Mouse (Mus musculus): ENCODE data around the gene Stk17b. TPM values are rescaled to one million over a fixed set of nuclear protein-coding genes. Genes with fewer than 3 reads are reported as not detected.
"Not testable (repeated sequence)": the region's sequence is repeated elsewhere in the genome, so short reads cannot be mapped to it uniquely, and the experiment has no call there.

The Stk17b gene
- polyA plus RNA-seq, 1 experiment from 2014 or later = 10.4 TPM

GRCm38 (mm10) chr1:53776176-53776905 lies 8.7 kb downstream of the Stk17b start:
- no peaks in the 10 kb centered on the region for H3K9me3 ChIP-seq
- no peak overlapping the region for H3K4me3 ChIP-seq
- no peak overlapping the region for H3K9ac ChIP-seq (replicated peaks)
- H3K27me3 ChIP-seq = no peaks in the 10 kb centered on the region
- no peak for ATAC-seq (ENCODE audit: low FRiP score, low read depth)
- no peaks in the 10 kb centered on the region for H3K4me1 ChIP-seq
- WGBS = 96% methylated on average over 7 of the region's 7 CpGs
- H3K27ac ChIP-seq (replicated peaks) = no peak overlapping the region
- H3K36me3 ChIP-seq = no peaks in the 10 kb centered on the region
- H3K4me2 ChIP-seq (replicated peaks) = no peak overlapping the region

GRCm38 (mm10) chr1:53775545-53775944 lies 9.5 kb downstream of the Stk17b start:
- WGBS = 89% methylated on average over 2 of the region's 2 CpGs
- no peak overlapping the region for H3K9ac ChIP-seq (replicated peaks)
- no peak overlapping the region for H3K4me3 ChIP-seq
- H3K4me2 ChIP-seq (replicated peaks) = no peak overlapping the region
- no peaks in the 10 kb centered on the region for H3K4me1 ChIP-seq
- ATAC-seq (ENCODE audit: low FRiP score, low read depth) = no peak
- no peaks in the 10 kb centered on the region for H3K9me3 ChIP-seq
- H3K27me3 ChIP-seq = no peaks in the 10 kb centered on the region
- no peaks in the 10 kb centered on the region for H3K36me3 ChIP-seq
- H3K27ac ChIP-seq (replicated peaks) = no peak overlapping the region

DNA sequence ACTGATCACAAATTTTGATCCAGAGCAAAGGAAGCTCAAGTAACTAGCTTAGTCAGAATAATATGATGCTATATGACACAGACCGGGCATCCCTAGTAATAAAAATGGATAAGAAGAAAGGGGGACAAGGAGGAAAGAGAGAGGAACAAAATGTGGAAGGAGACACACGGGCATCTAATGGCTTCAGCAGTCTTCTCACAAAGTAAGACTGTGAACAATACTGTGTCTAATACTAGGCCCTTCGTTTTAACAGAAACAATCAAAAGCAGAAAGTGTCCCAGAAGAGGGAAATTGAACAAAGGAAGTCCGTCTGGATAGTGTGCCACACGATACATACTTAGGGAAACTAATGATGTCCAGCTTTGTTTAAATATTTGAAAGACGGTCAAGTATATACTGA lies 10.0 kb downstream of the Stk17b start:
- H3K4me2 ChIP-seq (replicated peaks) = no peak overlapping the region
- H3K4me1 ChIP-seq = no peaks in the 10 kb centered on the region
- H3K27ac ChIP-seq (replicated peaks) = no peak overlapping the region
- H3K27me3 ChIP-seq = no peaks in the 10 kb centered on the region
- 87% methylated on average over 6 of the region's 6 CpGs for WGBS
- no peak overlapping the region for H3K9ac ChIP-seq (replicated peaks)
- no peaks in the 10 kb centered on the region for H3K9me3 ChIP-seq
- no peaks in the 10 kb centered on the region for H3K36me3 ChIP-seq
- ATAC-seq (ENCODE audit: low FRiP score, low read depth) = no peak
- H3K4me3 ChIP-seq = no peak overlapping the region

- H3K4me1 ChIP-seq = no peaks in the 10 kb centered on the region
- no peak for ATAC-seq (ENCODE audit: low FRiP score, low read depth)
- 86% methylated on average over 3 of the region's 3 CpGs for WGBS
- no peaks in the 10 kb centered on the region for H3K27me3 ChIP-seq
- no peaks in the 10 kb centered on the region for H3K9me3 ChIP-seq
- H3K36me3 ChIP-seq = no peaks in the 10 kb centered on the region
- no peak overlapping the region for H3K4me3 ChIP-seq
- H3K27ac ChIP-seq (replicated peaks) = no peak overlapping the region
- no peak overlapping the region for H3K4me2 ChIP-seq (replicated peaks)
- H3K9ac ChIP-seq (replicated peaks) = no peak overlapping the region
Observed at GRCm38 (mm10) chr1:53774571-53774970, 10.5 kb downstream of the Stk17b start.

DNA sequence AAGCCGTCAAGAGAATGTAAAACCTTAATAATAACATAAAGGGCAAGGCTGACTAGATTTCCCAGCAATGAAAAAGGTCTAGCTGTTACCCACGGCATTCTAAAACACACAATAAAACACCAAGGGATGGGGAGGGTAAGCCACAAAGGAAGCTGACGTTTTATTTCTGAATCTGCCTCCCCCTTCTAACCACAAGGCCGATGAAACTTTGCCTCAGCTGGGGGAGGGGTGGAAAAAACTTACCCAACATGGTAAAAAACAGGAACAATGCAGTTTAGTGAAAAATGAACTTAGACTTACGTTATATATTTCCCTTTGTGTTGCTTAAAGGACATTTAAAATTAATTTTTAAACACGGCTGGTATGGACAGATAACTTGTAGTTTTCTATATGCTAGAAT lies 11.0 kb downstream of the Stk17b start:
- Histone ChIP-seq H3K9me3 (no peaks in the 10 kb centered on the region), H3K27me3 (no peaks in the 10 kb centered on the region), H3K27ac (replicated peaks) (no peak overlapping the region), H3K9ac (replicated peaks) (no peak overlapping the region), H3K4me2 (replicated peaks) (no peak overlapping the region), H3K4me3 (no peak overlapping the region), H3K4me1 (no peaks in the 10 kb centered on the region), H3K36me3 (no peaks in the 10 kb centered on the region)
- ATAC-seq (ENCODE audit: low FRiP score, low read depth) = no peak
- 61% methylated on average over 6 of the region's 6 CpGs for WGBS

DNA sequence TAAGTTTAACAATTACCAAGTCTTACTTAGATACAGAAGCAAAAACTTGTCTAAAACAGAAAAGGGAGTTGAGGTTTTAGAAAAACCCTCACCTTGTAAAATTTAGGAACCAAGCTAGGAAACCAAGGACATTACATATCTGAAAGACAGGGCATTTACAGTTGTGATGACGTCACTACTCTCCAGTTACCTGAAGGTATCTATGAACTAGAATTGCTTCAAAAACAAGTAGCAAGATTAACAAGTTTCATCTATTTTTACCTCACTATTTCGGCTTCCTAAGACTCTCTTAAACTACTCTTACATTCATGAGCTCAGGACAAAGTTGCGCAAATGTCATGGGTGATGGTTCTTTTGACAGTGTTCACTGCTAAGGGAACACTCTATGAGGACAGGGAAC lies 12.1 kb downstream of the Stk17b start:
- Histone ChIP-seq H3K27ac (replicated peaks) (no peak overlapping the region), H3K4me2 (replicated peaks) (no peak overlapping the region), H3K27me3 (no peaks in the 10 kb centered on the region), H3K4me3 (no peak overlapping the region), H3K9ac (replicated peaks) (no peak overlapping the region), H3K4me1 (no peaks in the 10 kb centered on the region), H3K9me3 (no peaks in the 10 kb centered on the region), H3K36me3 (no peaks in the 10 kb centered on the region)
- WGBS = 95% methylated on average over 3 of the region's 3 CpGs
- ATAC-seq (ENCODE audit: low FRiP score, low read depth) = no peak

DNA sequence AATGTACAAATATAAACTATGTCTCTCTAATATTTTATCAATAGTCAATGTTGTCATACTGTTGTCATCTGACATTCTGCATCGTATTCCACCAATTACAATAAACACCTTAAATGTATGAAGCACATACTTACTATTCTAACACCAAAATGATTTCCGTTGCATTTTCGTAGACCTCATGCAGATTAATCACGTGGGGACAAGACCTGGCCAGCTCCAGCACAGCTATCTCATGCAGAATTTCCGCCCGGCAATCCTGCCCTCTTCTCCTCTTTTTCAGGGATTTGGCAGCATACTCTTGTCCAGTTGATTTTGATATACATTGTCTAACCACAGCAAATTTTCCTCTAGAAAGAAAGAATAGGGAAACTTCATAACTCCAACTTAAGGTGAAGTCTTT lies 13.5 kb downstream of the Stk17b start:
- H3K4me3 ChIP-seq = no peak overlapping the region
- H3K36me3 ChIP-seq = no peaks in the 10 kb centered on the region
- no peak overlapping the region for H3K4me2 ChIP-seq (replicated peaks)
- no peaks in the 10 kb centered on the region for H3K4me1 ChIP-seq
- H3K27me3 ChIP-seq = no peaks in the 10 kb centered on the region
- no peaks in the 10 kb centered on the region for H3K9me3 ChIP-seq
- H3K27ac ChIP-seq (replicated peaks) = no peak overlapping the region
- WGBS = 92% methylated on average over 6 of the region's 6 CpGs
- ATAC-seq (ENCODE audit: low FRiP score, low read depth) = no peak
- H3K9ac ChIP-seq (replicated peaks) = no peak overlapping the region

- no peak overlapping the region for H3K4me3 ChIP-seq
- no peaks in the 10 kb centered on the region for H3K4me1 ChIP-seq
- no peak overlapping the region for H3K27ac ChIP-seq (replicated peaks)
- H3K36me3 ChIP-seq = no peaks in the 10 kb centered on the region
- no peaks in the 10 kb centered on the region for H3K9me3 ChIP-seq
- WGBS = 93% methylated on average over 2 of the region's 2 CpGs
- no peak for ATAC-seq (ENCODE audit: low FRiP score, low read depth)
- no peak overlapping the region for H3K9ac ChIP-seq (replicated peaks)
- H3K27me3 ChIP-seq = no peaks in the 10 kb centered on the region
- H3K4me2 ChIP-seq (replicated peaks) = no peak overlapping the region
Observed at GRCm38 (mm10) chr1:53766112-53766511, 18.9 kb downstream of the Stk17b start.

DNA sequence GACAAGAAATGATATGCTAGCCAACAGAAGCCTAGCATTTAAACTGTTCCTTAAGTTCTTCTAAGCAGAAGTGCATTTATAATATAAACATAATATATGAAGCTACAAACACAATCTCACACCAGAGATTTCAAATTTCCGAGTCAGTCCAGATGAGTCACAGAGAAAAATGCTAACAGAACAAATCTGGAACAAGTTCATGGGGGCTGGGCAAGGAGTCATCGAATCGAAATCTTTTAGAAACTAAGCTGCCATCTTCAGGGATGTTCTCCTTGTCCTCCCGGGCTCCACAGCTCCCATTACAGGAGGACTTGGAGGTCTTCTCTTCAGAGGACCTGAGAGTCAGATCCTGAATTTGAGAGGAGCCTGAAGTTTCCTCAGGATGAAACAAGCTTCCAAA lies 27.7 kb downstream of the Stk17b start:
- H3K27me3 ChIP-seq = no peaks in the 10 kb centered on the region
- no peaks in the 10 kb centered on the region for H3K4me1 ChIP-seq
- ATAC-seq (ENCODE audit: low FRiP score, low read depth) = no peak
- H3K4me3 ChIP-seq = no peak overlapping the region
- H3K36me3 ChIP-seq = no peaks in the 10 kb centered on the region
- 91% methylated on average over 4 of the region's 4 CpGs for WGBS
- no peaks in the 10 kb centered on the region for H3K9me3 ChIP-seq
- H3K9ac ChIP-seq (replicated peaks) = no peak overlapping the region
- no peak overlapping the region for H3K27ac ChIP-seq (replicated peaks)
- H3K4me2 ChIP-seq (replicated peaks) = no peak overlapping the region

DNA sequence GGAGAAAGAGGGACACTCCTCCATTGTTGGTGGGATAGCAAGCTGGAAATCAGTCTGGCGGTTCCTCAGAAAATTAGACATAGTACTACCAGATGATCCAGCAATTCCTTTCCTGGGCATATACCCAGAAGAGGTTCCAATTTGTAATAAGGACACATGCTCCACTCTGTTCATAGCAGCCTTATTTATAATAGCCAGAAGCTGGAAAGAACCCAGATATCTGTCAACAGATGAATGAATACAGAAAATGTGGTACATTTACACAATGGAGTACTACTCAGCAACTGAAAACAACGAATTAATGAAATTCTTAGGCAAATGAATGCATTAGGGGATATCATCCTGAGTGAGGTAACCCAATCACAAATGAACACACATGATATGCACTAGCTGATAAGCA lies 31.5 kb downstream of the Stk17b start:
- H3K36me3 ChIP-seq; H3K9me3 ChIP-seq; H3K27me3 ChIP-seq; ATAC-seq (ENCODE audit: low FRiP score, low read depth); H3K4me1 ChIP-seq; H3K9ac ChIP-seq (replicated peaks); H3K27ac ChIP-seq (replicated peaks); H3K4me2 ChIP-seq (replicated peaks); H3K4me3 ChIP-seq: not testable (repeated sequence)
- 88% methylated on average over 2 of the region's 2 CpGs for WGBS

DNA sequence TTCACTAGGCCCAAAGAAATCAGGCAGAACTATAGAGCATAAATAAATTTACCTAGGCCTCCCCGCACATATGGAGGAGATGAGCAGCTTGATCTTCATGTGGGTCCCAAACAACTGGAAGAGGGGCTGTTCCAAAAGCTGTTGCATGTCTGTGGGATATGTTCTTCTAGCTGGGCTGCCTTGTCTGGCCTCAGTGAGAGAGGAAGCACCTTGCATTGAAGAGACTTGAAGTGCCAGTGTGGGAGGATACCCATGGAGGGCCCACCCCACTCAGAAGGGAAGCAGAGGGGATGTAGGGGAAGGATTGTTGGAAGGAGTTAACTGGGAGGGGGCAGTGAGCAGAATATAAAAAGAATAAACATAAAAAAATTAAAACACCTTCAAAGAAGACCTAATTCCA lies 33.9 kb downstream of the Stk17b start:
- Histone ChIP-seq H3K4me1 (peaks cover 6% of the 10 kb centered on the region; the same call in 1 of the 2 replicates), H3K4me3 (no peak overlapping the region), H3K4me2 (replicated peaks) (no peak overlapping the region), H3K27ac (replicated peaks) (no peak overlapping the region), H3K27me3 (no peaks in the 10 kb centered on the region), H3K36me3 (no peaks in the 10 kb centered on the region), H3K9me3 (no peaks in the 10 kb centered on the region), H3K9ac (replicated peaks) (no peak overlapping the region)
- WGBS = 81% methylated on average over 1 of the region's 1 CpGs
- no peak for ATAC-seq (ENCODE audit: low FRiP score, low read depth)

DNA sequence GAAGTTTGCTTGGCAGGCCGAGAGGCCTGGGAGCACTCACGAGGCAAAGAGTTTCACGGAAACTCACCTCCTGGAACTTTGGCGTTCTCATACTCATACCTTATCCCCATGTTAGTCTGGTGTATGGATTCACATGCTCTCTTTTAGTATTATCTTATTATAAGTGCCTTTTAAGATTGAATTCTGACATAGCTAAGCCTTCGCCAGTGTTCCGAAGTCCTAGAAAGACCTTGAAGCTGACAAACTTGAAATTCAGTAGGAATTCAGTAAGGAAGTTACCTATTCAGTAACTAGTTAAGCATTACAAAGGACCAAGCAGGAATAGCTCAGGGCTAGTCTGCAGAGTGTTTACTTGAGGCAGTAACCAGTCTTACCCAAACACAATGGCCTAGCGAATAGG lies 34.3 kb downstream of the Stk17b start:
- ATAC-seq (ENCODE audit: low FRiP score, low read depth) = not testable (repeated sequence)

DNA sequence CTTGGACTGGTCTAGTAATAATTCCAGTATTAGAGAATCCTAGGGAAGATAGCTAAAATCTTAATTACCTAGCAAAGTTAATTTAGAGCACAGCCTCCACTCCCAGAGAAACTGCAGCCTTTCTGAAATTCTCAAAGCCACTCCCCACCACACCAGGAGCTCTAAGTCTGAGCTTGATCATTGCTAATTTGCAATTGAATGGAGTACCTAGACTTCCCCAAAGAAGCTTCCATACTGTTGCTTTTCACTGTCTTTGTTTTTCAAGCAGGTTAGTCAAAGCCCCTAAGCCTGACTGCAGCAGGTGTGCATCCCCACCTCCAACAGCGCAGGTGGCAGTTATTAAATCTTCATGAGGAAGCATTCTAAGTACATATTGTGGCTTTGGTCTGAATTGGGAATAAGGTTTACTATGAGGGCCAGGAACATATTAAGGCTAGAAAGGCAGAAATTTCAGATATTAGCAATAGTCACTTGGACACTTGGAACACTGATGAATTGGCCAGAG lies 35.1 kb downstream of the Stk17b start:
- H3K36me3 ChIP-seq; H3K27me3 ChIP-seq; H3K4me3 ChIP-seq; H3K27ac ChIP-seq (replicated peaks); H3K4me2 ChIP-seq (replicated peaks); H3K9me3 ChIP-seq; H3K9ac ChIP-seq (replicated peaks); H3K4me1 ChIP-seq; ATAC-seq (ENCODE audit: low FRiP score, low read depth): not testable (repeated sequence)
- 44% methylated on average over 1 of the region's 1 CpGs for WGBS

More for the DNA sequence above, 34.3 kb downstream of the Stk17b start:
- not testable (repeated sequence) for H3K4me1 ChIP-seq; H3K4me3 ChIP-seq; H3K9me3 ChIP-seq; H3K36me3 ChIP-seq; H3K9ac ChIP-seq (replicated peaks); H3K4me2 ChIP-seq (replicated peaks); H3K27ac ChIP-seq (replicated peaks); H3K27me3 ChIP-seq
- 80% methylated on average over 7 of the region's 7 CpGs for WGBS
